Mouse (Mus musculus) MEL (cell line): ENCODE results near the gene Ifih1. TPM values are rescaled to one million over a fixed set of nuclear protein-coding genes. Genes with fewer than 3 reads are reported as not detected.

Source experiments
- DNase-seq: peaks from one replicate; pipeline ENCODE4 v3.0.0; 2011; ENCODE audit warnings: low read depth, low spot score
- H3K27ac ChIP-seq: 2 replicates; pipeline ENCODE4 v1.5.1; 2012; ENCODE audit warnings: low read depth, mild to moderate bottlenecking, control low read depth, low read length, moderate library complexity; ENCODE audit not compliant: control insufficient read depth
- H3K27me3 ChIP-seq, 2 experiments: fragments of 150-350 bp in 1 of 2; sonication (generic) in 1 of 2; 2 replicates each; pipeline ENCODE4 v1.6.1; 2012; ENCODE audit warnings: low read length in 2 of 2, mild to moderate bottlenecking in 2 of 2, improper control_type of control experiment in 1 of 2, moderate library complexity in 1 of 2; ENCODE audit not compliant: insufficient read depth in 2 of 2, control insufficient read depth in 1 of 2
- H3K36me3 ChIP-seq, 2 experiments: 2 replicates each; pipeline ENCODE4 v1.6.1; 2012 to 2014; ENCODE audit warnings: low read length in 2 of 2, improper control_type of control experiment in 1 of 2, inconsistent platforms in 1 of 2, mild to moderate bottlenecking in 1 of 2; ENCODE audit not compliant: insufficient read depth in 2 of 2, control insufficient read depth in 1 of 2
- H3K4me1 ChIP-seq, 2 experiments: fragments of 150-350 bp in 1 of 2; sonication (generic) in 1 of 2; 2 replicates each; pipeline ENCODE4 v1.6.1; 2012; ENCODE audit warnings: low read length in 2 of 2, improper control_type of control experiment in 1 of 2, mild to moderate bottlenecking in 1 of 2; ENCODE audit not compliant: insufficient read depth in 2 of 2, control insufficient read depth in 1 of 2
- H3K4me3 ChIP-seq, 2 experiments: fragments of 150-350 bp in 1 of 2; sonication (generic) in 1 of 2; 2 replicates each; pipeline ENCODE4 v1.5.1; 2012; ENCODE audit warnings: low read depth in 2 of 2, low read length in 2 of 2, mild to moderate bottlenecking in 2 of 2, moderate library complexity in 2 of 2, control low read depth in 1 of 2, improper control_type of control experiment in 1 of 2; ENCODE audit not compliant: control insufficient read depth in 1 of 2, insufficient read depth in 1 of 2
- H3K79me2 ChIP-seq: 2 replicates; pipeline ENCODE4 v1.6.1; 2012; ENCODE audit warnings: mild to moderate bottlenecking, low read length, moderate library complexity; ENCODE audit not compliant: control insufficient read depth, poor library complexity, insufficient read depth
- H3K9ac ChIP-seq: 2 replicates; pipeline ENCODE4 v1.6.1; 2012; ENCODE audit warnings: low read depth, mild to moderate bottlenecking, control low read depth, low read length, moderate library complexity; ENCODE audit not compliant: control insufficient read depth, poor library complexity, severe bottlenecking
- H3K9me3 ChIP-seq: fragments of 150-350 bp; sonication (generic); replicated peaks from 2 replicates; pipeline ENCODE4 v1.6.1; 2012; ENCODE audit warnings: mild to moderate bottlenecking, low read length, improper control_type of control experiment, moderate library complexity; ENCODE audit not compliant: insufficient read depth
- CHD2 ChIP-seq: IDR thresholded peaks from 2 replicates; pipeline ENCODE4 v1.6.1; 2011; ENCODE audit warnings: low read length, improper control_type of control experiment
- CTCF ChIP-seq, 3 experiments: IDR thresholded peaks in 2 of 3; conservative IDR thresholded peaks in 1 of 3; 2 replicates each; pipeline ENCODE4 v1.5.1; 2011 to 2012; ENCODE audit warnings: low read length in 3 of 3, low read depth in 2 of 3, mild to moderate bottlenecking in 2 of 3, improper control_type of control experiment in 1 of 3, inconsistent platforms in 1 of 3, mixed read lengths in 1 of 3, moderate library complexity in 1 of 3; ENCODE audit not compliant: control insufficient read depth in 1 of 3, insufficient read depth in 1 of 3, poor library complexity in 1 of 3, severe bottlenecking in 1 of 3
- EP300 ChIP-seq, 2 experiments: IDR thresholded peaks; 2 replicates each; pipeline ENCODE4 v1.6.1; 2011; ENCODE audit warnings: improper control_type of control experiment in 2 of 2, low read length in 2 of 2, low read depth in 1 of 2, mild to moderate bottlenecking in 1 of 2
- ETS1 ChIP-seq: IDR thresholded peaks from 2 replicates; pipeline ENCODE4 v1.6.1; 2012; ENCODE audit warnings: low read depth, mild to moderate bottlenecking, inconsistent platforms, low read length, improper control_type of control experiment, moderate library complexity
- GABPA ChIP-seq: IDR thresholded peaks from 2 replicates; pipeline ENCODE4 v1.6.1; 2012; ENCODE audit warnings: low read depth, mild to moderate bottlenecking, inconsistent platforms, low read length, improper control_type of control experiment, moderate library complexity
- MAZ ChIP-seq: IDR thresholded peaks from 2 replicates; pipeline ENCODE4 v1.6.1; 2012; ENCODE audit warnings: low read depth, mild to moderate bottlenecking, inconsistent platforms, low read length, improper control_type of control experiment
- MXI1 ChIP-seq: IDR thresholded peaks from 2 replicates; pipeline ENCODE4 v1.6.1; 2011; ENCODE audit warnings: mild to moderate bottlenecking, low read depth, low read length, improper control_type of control experiment
- MYB ChIP-seq: IDR thresholded peaks from 2 replicates; pipeline ENCODE4 v1.6.1; 2011; ENCODE audit warnings: mild to moderate bottlenecking, low read depth, low read length, improper control_type of control experiment
- POLR2AphosphoS2 ChIP-seq: IDR thresholded peaks from 2 replicates; pipeline ENCODE4 v1.6.1; 2011; ENCODE audit warnings: low read length, improper control_type of control experiment
- RAD21 ChIP-seq: IDR thresholded peaks from 2 replicates; pipeline ENCODE4 v1.6.1; 2011; ENCODE audit warnings: mild to moderate bottlenecking, low read depth, low read length, improper control_type of control experiment
- RCOR1 ChIP-seq: IDR thresholded peaks from 2 replicates; pipeline ENCODE4 v1.6.1; 2012; ENCODE audit warnings: low read depth, mild to moderate bottlenecking, inconsistent platforms, low read length, improper control_type of control experiment
- SIN3A ChIP-seq: IDR thresholded peaks from 2 replicates; pipeline ENCODE4 v1.6.1; 2012; ENCODE audit warnings: low read length, improper control_type of control experiment, inconsistent platforms
- SMC3 ChIP-seq: IDR thresholded peaks from 2 replicates; pipeline ENCODE4 v1.6.1; 2011; ENCODE audit warnings: low read depth, low read length, improper control_type of control experiment
- TCF12 ChIP-seq: IDR thresholded peaks from 2 replicates; pipeline ENCODE4 v1.6.1; 2014; ENCODE audit warnings: low read depth, mild to moderate bottlenecking, inconsistent platforms, low read length, improper control_type of control experiment, moderate library complexity
- ZC3H11A ChIP-seq: IDR thresholded peaks from 2 replicates; pipeline ENCODE4 v1.6.1; 2012; ENCODE audit warnings: low read depth, mild to moderate bottlenecking, inconsistent platforms, low read length, improper control_type of control experiment
- ZNF384 ChIP-seq: IDR thresholded peaks from 2 replicates; pipeline ENCODE4 v1.6.1; 2012; ENCODE audit warnings: low read depth, mild to moderate bottlenecking, inconsistent platforms, low read length, improper control_type of control experiment
- polyA plus RNA-seq, 2 experiments: library from polyadenylated mRNA; stranded (reverse) in 1 of 2; unstranded in 1 of 2; fragments of >175 nt in 1 of 2; fragments of >200 nt in 1 of 2; gene quantifications; 2 replicates each; pipeline versions ENCODE4 v1.2.1 to v1.2.4; 2012; ENCODE audit warnings: low replicate concordance in 2 of 2, low read depth in 1 of 2; ENCODE audit not compliant: insufficient read length in 2 of 2, insufficient read depth in 1 of 2, missing spikeins in 1 of 2
- total RNA-seq: library from RNA; depleted of rRNA; stranded (reverse); fragments of 300-350 nt; gene quantifications from 2 replicates; pipeline ENCODE4 v1.2.3, GENCODE M21; 2012

Gene Ifih1
- total and polyA plus RNA-seq, 3 experiments: 11.4 to 71.9 (median 41.5) TPM

GRCm38 (mm10) chr2:62628356-62628755 lies 17.7 kb downstream of the Ifih1 start:
- TF ChIP-seq MXI1 (no peak), POLR2AphosphoS2 (no peak)
- Histone ChIP-seq H3K79me2 (no peaks in the 10 kb centered on the region), H3K36me3 (peaks cover 6 to 17% of the 10 kb centered on the region in 2 experiments; a peak in 3 of 4 replicates), H3K27me3 (no peaks in the 10 kb centered on the region), H3K9me3 (no peaks in the 10 kb centered on the region), H3K27ac (no peak overlapping the region), H3K4me3 (no peak overlapping the region), H3K9ac (no peak overlapping the region), H3K4me1 (peaks cover 3 to 17% of the 10 kb centered on the region in 2 experiments; a peak in 3 of 4 replicates)
- no peak for DNase-seq

GRCm38 (mm10) chr2:62627728-62628127 lies 18.3 kb downstream of the Ifih1 start:
- Histone ChIP-seq H3K27me3 (no peaks in the 10 kb centered on the region), H3K36me3 (peaks cover 5 to 19% of the 10 kb centered on the region in 2 experiments; a peak in 3 of 4 replicates), H3K9me3 (no peaks in the 10 kb centered on the region), H3K4me1 (peaks cover 5 to 19% of the 10 kb centered on the region in 2 experiments; a peak in 3 of 4 replicates), H3K79me2 (no peaks in the 10 kb centered on the region), H3K4me3 (peak overlapping the region in 1 of 2 experiments; percentile 7; a peak in 1 of 4 replicates), H3K9ac (no peak overlapping the region), H3K27ac (no peak overlapping the region)
- DNase-seq: peak; percentile 72
- TF ChIP-seq MYB: no peak
- peak; percentile 88 for TF ChIP-seq MAZ
- peak; percentile 94 for TF ChIP-seq ZNF384
- peak; percentile 81 for TF ChIP-seq RAD21
- no peak for TF ChIP-seq GABPA
- no peak for TF ChIP-seq EP300 (IDR thresholded peaks at IDR 0.05; ENCODE audit: low read depth in 1 of 2, low read length in 2 of 2)
- TF ChIP-seq RCOR1: no peak
- 0 out of 2 replicates have a peak, but pooled peaks have one; percentile 31 for TF ChIP-seq ETS1
- TF ChIP-seq SIN3A: peak; percentile 34; the same call in 1 of the 2 replicates
- peak; percentile 66 for TF ChIP-seq SMC3
- peak; percentile 68 for TF ChIP-seq ZC3H11A
- TF ChIP-seq CTCF (IDR thresholded peaks at IDR 0.05 in 2 of 3, conservative IDR thresholded peaks at IDR 0.05 in 1 of 3; ENCODE audit: control insufficient read depth in 1 of 3, insufficient read depth in 1 of 3, low read depth in 2 of 3, low read length in 3 of 3, poor library complexity in 1 of 3, severe bottlenecking in 1 of 3): peak; percentile 11 to 65 (median 26); a peak in 4 of 6 replicates
- 0 out of 2 replicates have a peak, but pooled peaks have one; percentile 24 for TF ChIP-seq TCF12
- TF ChIP-seq CHD2: no peak
